Mouse (Mus musculus): ENCODE measurements at regions not wholly inside any gene's neighbourhood (a gene's known extent, or its start where the extent isn't known, plus 50 kb on each side); places are given as distances from the start of the nearest gene placed in this dataset.

- no peaks in the 10 kb centered on the region for H3K27me3 ChIP-seq (ENCODE audit: control insufficient read depth, insufficient read depth, low read length)
- H3K9ac ChIP-seq (ENCODE audit: low read length): no peak overlapping the region
- no peak for DNase-seq (ENCODE audit: low spot score)
- no peaks in the 10 kb centered on the region for H3K36me3 ChIP-seq (ENCODE audit: control insufficient read depth, insufficient read depth, low read length)
- ATAC-seq (replicated peaks; ENCODE audit: low FRiP score): peak; percentile 85
- H3K4me1 ChIP-seq (replicated peaks; ENCODE audit: control insufficient read depth, insufficient read depth, low read length): no peaks in the 10 kb centered on the region
- no peak overlapping the region for H3K27ac ChIP-seq (ENCODE audit: low read depth, low read length)
- no peaks in the 10 kb centered on the region; the same call in 1 of the 2 replicates for H3K9me3 ChIP-seq (ENCODE audit: control insufficient read depth, low read length)
- no peak overlapping the region for H3K4me3 ChIP-seq (ENCODE audit: low read depth, low read length)
- H3K4me2 ChIP-seq (ENCODE audit: low read depth, low read length, severe bottlenecking): no peak overlapping the region
- 54% methylated on average over 4 of the region's 4 CpGs for WGBS
Observed at GRCm38 (mm10) chr3:80396240-80396639, 406.4 kb downstream of the Gria2 start.

DNA sequence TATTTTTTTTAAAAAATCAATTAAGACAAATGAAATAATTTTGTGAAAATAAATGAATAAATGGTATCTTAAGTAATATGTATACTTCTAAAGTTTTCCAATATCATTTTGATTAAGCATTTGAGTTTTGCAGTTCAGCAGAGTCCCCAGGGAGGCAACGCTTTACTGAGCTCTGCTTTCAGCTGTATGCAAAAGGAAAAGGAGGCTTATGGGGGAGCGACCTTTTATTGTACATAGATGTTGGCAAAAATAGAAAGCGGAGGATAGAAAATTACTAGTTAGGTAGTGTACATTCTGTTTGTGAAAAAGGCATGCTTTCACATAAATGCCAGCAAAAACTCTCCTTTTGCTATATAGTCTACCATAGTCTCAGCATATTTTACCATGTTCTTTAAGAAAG, 382.2 kb downstream of the Gria2 start:
- Histone ChIP-seq H3K36me3 (ENCODE audit: control insufficient read depth, insufficient read depth, low read length) (no peaks in the 10 kb centered on the region), H3K27me3 (ENCODE audit: control insufficient read depth, insufficient read depth, low read length) (no peaks in the 10 kb centered on the region), H3K4me1 (replicated peaks; ENCODE audit: control insufficient read depth, insufficient read depth, low read length) (no peaks in the 10 kb centered on the region), H3K27ac (ENCODE audit: low read depth, low read length) (no peak overlapping the region), H3K9me3 (ENCODE audit: control insufficient read depth, low read length) (no peaks in the 10 kb centered on the region), H3K4me2 (ENCODE audit: low read depth, low read length, severe bottlenecking) (no peak overlapping the region), H3K4me3 (ENCODE audit: low read depth, low read length) (no peak overlapping the region), H3K9ac (ENCODE audit: low read length) (no peak overlapping the region)
- no peak for ATAC-seq (replicated peaks; ENCODE audit: low FRiP score)
- WGBS: 83% methylated on average over 3 of the region's 3 CpGs
- no peak for DNase-seq (ENCODE audit: low spot score)

DNA sequence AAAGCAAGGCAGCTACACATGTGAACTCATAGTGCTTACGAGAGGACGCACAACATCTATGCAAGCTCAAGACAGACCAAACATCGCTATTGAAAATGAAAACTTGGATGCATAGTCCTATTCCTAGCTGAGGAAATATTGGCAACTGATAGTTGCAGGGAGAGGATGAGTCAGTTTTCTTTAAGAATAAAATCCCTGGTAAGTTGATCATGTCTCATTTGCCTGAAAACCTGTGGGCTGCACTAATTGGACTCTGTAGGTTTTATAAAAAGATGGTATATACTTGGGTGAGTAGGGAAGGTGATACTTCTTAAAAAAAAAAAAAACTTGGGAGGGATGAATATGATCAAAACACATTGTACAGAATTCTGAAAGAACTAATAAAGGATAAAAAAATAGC, 381.2 kb downstream of the Gria2 start:
- WGBS: 89% methylated on average over 3 of the region's 3 CpGs
- no peak for DNase-seq (ENCODE audit: low spot score)

DNA sequence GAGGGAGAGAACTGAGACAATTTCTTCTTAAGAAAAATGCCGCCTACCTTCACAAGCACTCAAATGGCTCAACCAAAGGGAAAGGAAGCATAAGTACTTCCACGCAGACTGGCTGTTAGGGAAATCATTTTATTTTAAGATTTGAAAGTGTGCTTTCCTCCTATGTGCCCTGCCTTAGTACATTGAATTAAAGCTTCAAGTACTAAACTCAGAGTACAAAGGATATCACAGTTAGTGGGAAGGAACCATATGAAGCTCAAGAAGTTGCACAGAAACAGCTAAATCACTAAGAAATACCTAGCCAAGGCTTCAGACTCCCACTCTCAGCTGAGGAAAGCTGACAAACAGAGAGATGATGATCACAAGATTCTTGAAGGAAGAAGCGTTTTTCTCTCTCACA, 380.5 kb downstream of the Gria2 start:
- Histone ChIP-seq H3K4me2 (ENCODE audit: low read depth, low read length, severe bottlenecking) (no peak overlapping the region), H3K9me3 (ENCODE audit: control insufficient read depth, low read length) (no peaks in the 10 kb centered on the region), H3K27ac (ENCODE audit: low read depth, low read length) (no peak overlapping the region), H3K4me3 (ENCODE audit: low read depth, low read length) (no peak overlapping the region), H3K9ac (ENCODE audit: low read length) (no peak overlapping the region), H3K36me3 (ENCODE audit: control insufficient read depth, insufficient read depth, low read length) (no peaks in the 10 kb centered on the region), H3K4me1 (replicated peaks; ENCODE audit: control insufficient read depth, insufficient read depth, low read length) (no peaks in the 10 kb centered on the region), H3K27me3 (ENCODE audit: control insufficient read depth, insufficient read depth, low read length) (no peaks in the 10 kb centered on the region)
- ATAC-seq (replicated peaks; ENCODE audit: low FRiP score) (no peak), DNase-seq (ENCODE audit: low spot score) (no peak)
- WGBS: 75% methylated on average over 3 of the region's 3 CpGs

More for the DNA sequence above, 381.2 kb downstream of the Gria2 start:
- Histone ChIP-seq H3K9me3 (ENCODE audit: control insufficient read depth, low read length) (no peaks in the 10 kb centered on the region), H3K4me3 (ENCODE audit: low read depth, low read length) (no peak overlapping the region), H3K4me1 (replicated peaks; ENCODE audit: control insufficient read depth, insufficient read depth, low read length) (no peaks in the 10 kb centered on the region), H3K36me3 (ENCODE audit: control insufficient read depth, insufficient read depth, low read length) (no peaks in the 10 kb centered on the region), H3K4me2 (ENCODE audit: low read depth, low read length, severe bottlenecking) (no peak overlapping the region), H3K27ac (ENCODE audit: low read depth, low read length) (no peak overlapping the region), H3K27me3 (ENCODE audit: control insufficient read depth, insufficient read depth, low read length) (no peaks in the 10 kb centered on the region), H3K9ac (ENCODE audit: low read length) (no peak overlapping the region)
- ATAC-seq (replicated peaks; ENCODE audit: low FRiP score): no peak

DNA sequence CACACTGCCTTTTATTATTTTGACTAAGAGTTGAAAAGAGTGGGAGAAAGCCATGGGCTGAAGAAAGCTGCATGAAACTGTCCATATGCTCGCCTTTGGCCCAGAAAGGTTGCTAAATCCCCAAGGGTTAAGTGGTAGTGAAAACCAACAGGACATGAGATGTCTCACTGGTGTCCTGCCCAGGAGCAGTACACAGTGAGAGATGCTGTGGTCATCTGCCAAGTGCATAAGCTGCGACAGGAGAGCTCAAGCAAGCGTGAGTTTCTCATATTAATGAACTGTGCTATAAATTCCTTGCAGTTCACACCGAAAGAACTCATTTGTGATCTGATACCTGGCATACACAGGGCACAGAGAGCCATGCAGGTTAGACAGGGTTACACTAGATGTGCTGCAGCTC, 380.0 kb downstream of the Gria2 start:
- Histone ChIP-seq H3K27me3 (ENCODE audit: control insufficient read depth, insufficient read depth, low read length) (no peaks in the 10 kb centered on the region), H3K4me1 (replicated peaks; ENCODE audit: control insufficient read depth, insufficient read depth, low read length) (no peaks in the 10 kb centered on the region), H3K9me3 (ENCODE audit: control insufficient read depth, low read length) (no peaks in the 10 kb centered on the region), H3K4me2 (ENCODE audit: low read depth, low read length, severe bottlenecking) (no peak overlapping the region), H3K9ac (ENCODE audit: low read length) (no peak overlapping the region), H3K27ac (ENCODE audit: low read depth, low read length) (no peak overlapping the region), H3K36me3 (ENCODE audit: control insufficient read depth, insufficient read depth, low read length) (no peaks in the 10 kb centered on the region), H3K4me3 (ENCODE audit: low read depth, low read length) (no peak overlapping the region)
- no peak for DNase-seq (ENCODE audit: low spot score)
- 86% methylated on average over 4 of the region's 4 CpGs for WGBS
- no peak for ATAC-seq (replicated peaks; ENCODE audit: low FRiP score)

All from forebrain, embryonic 11.5 days (tissue).